Mouse (Mus musculus): ENCODE measurements around the gene 9330182L06Rik. TPM values are rescaled to one million over a fixed set of nuclear protein-coding genes. Genes with fewer than 3 reads are reported as not detected.

The 9330182L06Rik gene
- total and polyA plus RNA-seq, 2 experiments, result 0.20 to 0.46 TPM

DNA sequence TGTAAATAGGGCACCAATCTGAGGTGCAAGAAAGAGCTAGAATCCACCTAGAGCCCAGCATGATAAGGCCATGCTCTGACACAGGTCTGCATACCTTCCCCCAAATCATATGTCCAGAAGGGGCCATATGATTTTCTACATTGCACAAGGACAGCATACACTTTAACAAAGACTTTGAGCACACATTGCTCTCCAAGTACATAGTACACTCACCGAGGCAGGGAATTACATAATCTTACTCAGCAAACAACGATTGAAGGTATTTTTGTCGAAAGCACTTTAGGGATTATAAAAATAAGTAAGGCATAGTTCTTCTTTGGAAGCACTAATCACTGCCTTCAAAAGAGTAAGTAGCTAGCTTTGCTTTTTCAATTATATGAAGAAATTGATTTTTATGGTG is 7.1 kb downstream of the 9330182L06Rik start:
- no peak overlapping the region for H3K4me3 ChIP-seq (ENCODE audit: insufficient read depth, low read depth, low read length)
- H3K27me3 ChIP-seq (ENCODE audit: control insufficient read depth, insufficient read depth, low read length), result no peaks in the 10 kb centered on the region
- H3K27ac ChIP-seq (replicated peaks; ENCODE audit: insufficient read depth, low read depth, low read length), result no peak overlapping the region
- H3K79me2 ChIP-seq (ENCODE audit: control insufficient read depth, insufficient read depth, low read length), result no peaks in the 10 kb centered on the region
- DNase-seq (ENCODE audit: extremely low read depth, low read depth, low spot score), result peak; percentile 56
- H3K4me1 ChIP-seq (ENCODE audit: control insufficient read depth, insufficient read depth, low read length), result no peaks in the 10 kb centered on the region; the same call in 1 of the 2 replicates
- no peak for TF ChIP-seq CTCF (IDR thresholded peaks at IDR 0.05; ENCODE audit: low read depth, low read length)
- no peak for TF ChIP-seq POLR2A (IDR thresholded peaks at IDR 0.05; ENCODE audit: extremely low read depth, insufficient read depth, low read length)
- 22% methylated on average over 3 of the region's 3 CpGs for WGBS
- no peaks in the 10 kb centered on the region for H3K36me3 ChIP-seq (ENCODE audit: control insufficient read depth, insufficient read depth, low read length)
- no peak overlapping the region for H3K9ac ChIP-seq (ENCODE audit: low read depth, low read length)

DNA sequence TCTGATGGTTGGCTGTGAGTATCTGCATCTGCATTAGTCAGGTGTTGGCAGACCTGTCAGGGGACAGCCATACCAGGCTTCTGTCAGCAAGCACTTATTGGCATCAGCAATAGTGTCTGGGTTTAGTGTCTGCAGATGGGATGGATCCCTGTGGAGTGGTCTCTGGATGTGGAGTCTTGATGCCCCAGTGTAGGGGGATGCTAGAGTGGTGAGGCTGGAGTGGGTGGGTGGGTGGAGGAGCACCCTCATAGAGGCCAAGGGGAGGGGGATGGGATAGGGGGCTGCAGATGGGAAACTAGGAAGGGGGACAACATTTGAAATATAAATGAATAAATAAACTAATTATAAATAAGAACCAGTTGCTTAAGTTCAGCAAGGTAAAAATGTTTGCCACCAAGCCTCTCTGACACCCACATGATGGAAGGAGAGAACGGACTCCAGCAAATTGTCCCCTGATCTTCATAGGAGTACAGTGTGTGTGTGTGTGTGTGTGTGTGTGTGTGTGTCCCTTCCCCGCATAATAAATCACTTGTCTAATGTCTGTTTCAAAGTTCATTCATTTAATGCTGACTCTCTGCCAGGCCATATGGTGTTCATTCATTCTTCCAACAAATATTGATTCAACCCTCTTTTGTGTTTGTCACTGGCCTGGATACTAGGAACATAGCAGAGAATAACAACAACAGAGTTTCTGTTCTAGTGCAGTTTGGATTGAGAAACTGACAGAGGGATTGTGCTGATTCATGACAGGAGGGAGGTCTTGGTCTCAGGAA is 30.0 kb downstream of the 9330182L06Rik start:
- Histone ChIP-seq H3K9ac (ENCODE audit: low read depth, low read length) (no peak overlapping the region), H3K27ac (replicated peaks; ENCODE audit: insufficient read depth, low read depth, low read length) (no peak overlapping the region), H3K27me3 (ENCODE audit: control insufficient read depth, insufficient read depth, low read length) (no peaks in the 10 kb centered on the region), H3K4me1 (ENCODE audit: control insufficient read depth, insufficient read depth, low read length) (no peaks in the 10 kb centered on the region), H3K36me3 (ENCODE audit: control insufficient read depth, insufficient read depth, low read length) (no peaks in the 10 kb centered on the region), H3K4me3 (ENCODE audit: insufficient read depth, low read depth, low read length) (no peak overlapping the region), H3K79me2 (ENCODE audit: control insufficient read depth, insufficient read depth, low read length) (no peaks in the 10 kb centered on the region)
- no peak for TF ChIP-seq POLR2A (IDR thresholded peaks at IDR 0.05; ENCODE audit: extremely low read depth, insufficient read depth, low read length)
- 84% methylated on average over 2 of the region's 2 CpGs for WGBS
- DNase-seq (ENCODE audit: extremely low read depth, low read depth, low spot score), result no peak

DNA sequence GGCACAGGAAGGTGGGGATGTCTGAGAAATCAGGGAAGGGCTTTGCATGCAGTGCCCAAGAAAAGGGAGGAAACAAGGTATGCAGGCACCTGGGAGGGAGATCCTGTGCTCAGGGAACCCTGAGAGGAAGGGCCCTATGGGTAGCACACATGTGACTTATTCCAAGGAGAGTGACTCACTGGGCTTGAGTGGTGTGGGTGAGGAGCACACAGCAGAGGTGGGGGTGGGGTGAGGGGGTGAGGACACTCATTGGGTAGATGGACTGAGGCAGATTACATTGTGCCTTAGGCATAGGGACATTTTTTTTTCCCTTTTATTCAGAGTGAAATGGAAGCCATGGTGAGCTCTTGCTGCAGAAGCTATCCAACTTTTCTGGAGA is 30.6 kb downstream of the 9330182L06Rik start:
- no peak overlapping the region for H3K27ac ChIP-seq (replicated peaks; ENCODE audit: insufficient read depth, low read depth, low read length)
- H3K27me3 ChIP-seq (ENCODE audit: control insufficient read depth, insufficient read depth, low read length), result no peaks in the 10 kb centered on the region
- TF ChIP-seq POLR2A (IDR thresholded peaks at IDR 0.05; ENCODE audit: extremely low read depth, insufficient read depth, low read length) (no peak), CTCF (IDR thresholded peaks at IDR 0.05; ENCODE audit: low read depth, low read length) (no peak)
- no peak overlapping the region for H3K9ac ChIP-seq (ENCODE audit: low read depth, low read length)
- no peak for DNase-seq (ENCODE audit: extremely low read depth, low read depth, low spot score)
- no peaks in the 10 kb centered on the region for H3K79me2 ChIP-seq (ENCODE audit: control insufficient read depth, insufficient read depth, low read length)
- H3K36me3 ChIP-seq (ENCODE audit: control insufficient read depth, insufficient read depth, low read length), result no peaks in the 10 kb centered on the region
- no peaks in the 10 kb centered on the region for H3K4me1 ChIP-seq (ENCODE audit: control insufficient read depth, insufficient read depth, low read length)
- no peak overlapping the region for H3K4me3 ChIP-seq (ENCODE audit: insufficient read depth, low read depth, low read length)

DNA sequence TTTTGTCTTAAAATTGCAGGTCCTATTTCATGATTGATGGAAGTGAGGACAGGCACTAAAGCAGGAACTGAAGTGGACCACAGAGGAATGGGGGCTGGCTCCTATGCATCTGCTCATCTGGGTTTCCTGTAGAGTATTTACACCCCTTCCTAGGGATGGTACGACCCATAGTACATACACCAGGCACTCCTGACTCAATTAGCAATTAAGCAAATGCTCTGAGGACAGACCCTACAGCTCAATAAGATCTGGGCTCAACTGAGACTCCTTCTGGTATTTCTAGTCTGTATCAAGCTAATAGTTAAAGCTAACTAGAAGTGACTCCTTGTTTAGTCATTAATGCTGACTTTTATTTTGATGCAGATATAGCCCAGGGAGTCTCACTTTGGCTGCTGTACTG is 60.9 kb downstream of the 9330182L06Rik start:
- H3K4me1 ChIP-seq (ENCODE audit: control insufficient read depth, insufficient read depth, low read length), result no peaks in the 10 kb centered on the region
- H3K4me3 ChIP-seq (ENCODE audit: insufficient read depth, low read depth, low read length), result no peak overlapping the region
- no peak overlapping the region for H3K27ac ChIP-seq (replicated peaks; ENCODE audit: insufficient read depth, low read depth, low read length)
- H3K79me2 ChIP-seq (ENCODE audit: control insufficient read depth, insufficient read depth, low read length), result no peaks in the 10 kb centered on the region
- no peaks in the 10 kb centered on the region for H3K27me3 ChIP-seq (ENCODE audit: control insufficient read depth, insufficient read depth, low read length)
- WGBS, result 69% methylated on average over 1 of the region's 1 CpGs
- TF ChIP-seq POLR2A (IDR thresholded peaks at IDR 0.05; ENCODE audit: extremely low read depth, insufficient read depth, low read length) (no peak), CTCF (IDR thresholded peaks at IDR 0.05; ENCODE audit: low read depth, low read length) (no peak)
- DNase-seq (ENCODE audit: extremely low read depth, low read depth, low spot score), result no peak
- H3K9ac ChIP-seq (ENCODE audit: low read depth, low read length), result no peak overlapping the region
- no peaks in the 10 kb centered on the region for H3K36me3 ChIP-seq (ENCODE audit: control insufficient read depth, insufficient read depth, low read length)

DNA sequence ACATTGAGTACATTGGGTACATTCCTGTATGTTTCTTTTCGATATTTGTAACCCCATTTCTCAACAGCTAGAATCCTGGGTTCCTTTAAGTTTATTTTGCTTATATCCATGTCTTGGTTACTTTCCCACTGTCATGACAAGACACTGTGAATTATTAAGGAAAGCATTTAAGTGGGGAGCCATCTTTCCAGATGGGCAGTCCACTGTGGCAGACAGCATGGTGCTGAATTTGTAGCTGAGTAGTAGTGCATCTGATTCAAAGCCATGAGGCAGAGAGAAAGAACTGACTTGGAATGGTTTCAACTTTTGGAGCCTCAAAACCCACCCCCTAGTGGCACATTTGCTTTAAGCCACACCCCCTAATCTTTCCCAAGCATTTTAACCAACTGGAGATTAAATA is 61.6 kb downstream of the 9330182L06Rik start:
- no peaks in the 10 kb centered on the region for H3K4me1 ChIP-seq (ENCODE audit: control insufficient read depth, insufficient read depth, low read length)
- H3K79me2 ChIP-seq (ENCODE audit: control insufficient read depth, insufficient read depth, low read length), result no peaks in the 10 kb centered on the region
- H3K9ac ChIP-seq (ENCODE audit: low read depth, low read length), result no peak overlapping the region
- TF ChIP-seq CTCF (IDR thresholded peaks at IDR 0.05; ENCODE audit: low read depth, low read length) (no peak), POLR2A (IDR thresholded peaks at IDR 0.05; ENCODE audit: extremely low read depth, insufficient read depth, low read length) (no peak)
- no peak for DNase-seq (ENCODE audit: extremely low read depth, low read depth, low spot score)
- H3K27ac ChIP-seq (replicated peaks; ENCODE audit: insufficient read depth, low read depth, low read length), result no peak overlapping the region
- H3K4me3 ChIP-seq (ENCODE audit: insufficient read depth, low read depth, low read length), result no peak overlapping the region
- 80% methylated on average over 1 of the region's 1 CpGs for WGBS
- H3K27me3 ChIP-seq (ENCODE audit: control insufficient read depth, insufficient read depth, low read length), result no peaks in the 10 kb centered on the region
- no peaks in the 10 kb centered on the region for H3K36me3 ChIP-seq (ENCODE audit: control insufficient read depth, insufficient read depth, low read length)

DNA sequence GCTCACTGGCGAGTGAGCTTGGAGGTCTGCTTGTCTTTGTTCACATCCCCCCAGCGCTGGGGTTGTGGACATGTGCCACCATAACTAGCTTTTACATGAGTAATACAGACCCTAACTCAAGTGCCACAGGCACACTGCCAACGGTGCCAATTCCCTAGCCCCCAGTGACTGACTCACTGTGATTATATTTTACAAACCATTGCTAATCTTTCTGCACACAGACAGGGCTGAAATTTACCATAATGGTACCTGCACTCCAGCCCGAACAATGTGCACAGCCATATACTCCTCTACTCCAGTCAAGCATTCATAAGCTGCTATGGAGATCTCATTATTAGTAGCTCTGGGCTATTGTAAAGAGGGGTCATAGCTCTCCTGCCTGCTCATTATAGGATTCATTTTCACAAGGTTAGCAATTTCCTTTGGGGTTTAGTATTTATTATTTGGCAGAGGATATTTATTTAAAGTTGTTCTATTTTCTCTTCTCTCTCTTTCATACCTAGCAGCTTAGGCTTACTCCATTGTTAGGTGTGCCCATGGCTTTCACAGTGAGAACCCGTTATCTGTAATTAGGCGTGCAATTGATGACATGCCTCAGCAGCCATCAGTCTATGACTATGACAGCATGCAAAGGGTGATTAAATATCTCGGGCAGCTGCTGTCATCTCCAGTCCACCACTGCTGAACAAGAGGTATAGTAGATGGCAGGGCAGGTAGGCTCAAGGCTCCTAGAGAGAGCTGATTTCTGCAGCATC is 73.0 kb downstream of the 9330182L06Rik start:
- Histone ChIP-seq H3K27me3 (ENCODE audit: control insufficient read depth, insufficient read depth, low read length) (no peaks in the 10 kb centered on the region), H3K9ac (ENCODE audit: low read depth, low read length) (no peak overlapping the region), H3K36me3 (ENCODE audit: control insufficient read depth, insufficient read depth, low read length) (no peaks in the 10 kb centered on the region), H3K79me2 (ENCODE audit: control insufficient read depth, insufficient read depth, low read length) (no peaks in the 10 kb centered on the region), H3K27ac (replicated peaks; ENCODE audit: insufficient read depth, low read depth, low read length) (no peak overlapping the region), H3K4me3 (ENCODE audit: insufficient read depth, low read depth, low read length) (no peak overlapping the region), H3K4me1 (ENCODE audit: control insufficient read depth, insufficient read depth, low read length) (no peaks in the 10 kb centered on the region)
- 83% methylated on average over 7 of the region's 7 CpGs for WGBS
- DNase-seq (ENCODE audit: extremely low read depth, low read depth, low spot score), result no peak
- TF ChIP-seq CTCF (IDR thresholded peaks at IDR 0.05; ENCODE audit: low read depth, low read length) (no peak), POLR2A (IDR thresholded peaks at IDR 0.05; ENCODE audit: extremely low read depth, insufficient read depth, low read length) (no peak)

Data from liver, adult 2 months (tissue).